Mouse (Mus musculus) liver, adult (tissue): ENCODE measurements around the gene Zfp3.

ENCODE experiments used
- GATA4 ChIP-seq: IDR thresholded peaks from 2 replicates; pipeline ENCODE4 v1.6.1; 2014; ENCODE audit warnings: mild to moderate bottlenecking, low read length; ENCODE audit not compliant: insufficient replicate concordance

Gene Zfp3

DNA sequence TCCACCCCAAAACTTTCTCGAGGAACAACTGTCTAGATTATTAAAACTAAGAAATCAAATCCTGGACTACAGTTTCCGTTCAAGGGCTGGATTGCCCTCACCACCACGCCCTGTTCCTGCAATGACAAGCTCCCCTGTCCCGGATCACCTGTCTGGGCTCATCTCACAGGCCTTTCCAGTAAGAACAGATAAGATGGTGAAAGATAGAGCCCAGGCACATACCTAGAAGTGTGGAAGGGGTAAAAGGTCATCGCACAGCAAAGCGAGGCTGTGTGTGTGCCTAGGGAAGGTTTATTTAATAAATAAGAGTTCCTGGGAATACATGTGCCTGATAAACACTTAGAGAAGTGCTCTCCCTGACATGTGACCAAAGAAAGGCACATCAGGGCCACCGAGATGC, 18.4 kb upstream of the Zfp3 start:
- TF ChIP-seq GATA4: no peak

DNA sequence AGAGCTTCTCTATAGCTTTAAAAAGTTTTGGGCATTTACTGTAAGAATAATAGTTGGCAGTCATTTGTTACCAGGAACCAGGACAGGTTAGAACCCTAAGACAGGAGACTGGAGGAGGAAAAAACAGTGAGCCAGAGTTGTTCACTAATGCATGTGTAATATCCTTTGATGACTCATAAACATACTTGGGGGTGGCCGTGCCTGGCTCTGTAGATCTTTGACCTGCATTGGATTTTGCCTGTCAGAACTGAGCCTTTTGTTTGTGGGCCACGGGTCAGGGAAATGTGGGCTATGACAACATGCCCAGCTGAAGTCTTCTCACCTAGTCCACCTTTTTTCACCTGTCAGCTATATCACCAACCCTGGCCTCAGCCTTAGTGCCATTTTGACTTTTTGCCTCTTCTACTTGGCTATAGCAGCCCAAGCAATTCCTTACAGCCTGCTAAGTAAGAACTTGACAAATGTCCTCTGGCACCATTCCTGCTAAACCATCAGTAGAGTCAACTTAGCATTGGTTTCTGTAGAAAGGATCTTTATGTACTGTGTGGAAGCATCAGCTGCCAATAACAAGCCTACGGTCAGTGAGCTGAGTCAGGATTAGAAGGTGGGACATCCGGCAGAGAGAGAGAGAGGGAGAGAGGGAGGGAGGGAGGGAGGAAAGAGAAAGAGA, 16.0 kb upstream of the Zfp3 start:
- TF ChIP-seq GATA4: no peak

DNA sequence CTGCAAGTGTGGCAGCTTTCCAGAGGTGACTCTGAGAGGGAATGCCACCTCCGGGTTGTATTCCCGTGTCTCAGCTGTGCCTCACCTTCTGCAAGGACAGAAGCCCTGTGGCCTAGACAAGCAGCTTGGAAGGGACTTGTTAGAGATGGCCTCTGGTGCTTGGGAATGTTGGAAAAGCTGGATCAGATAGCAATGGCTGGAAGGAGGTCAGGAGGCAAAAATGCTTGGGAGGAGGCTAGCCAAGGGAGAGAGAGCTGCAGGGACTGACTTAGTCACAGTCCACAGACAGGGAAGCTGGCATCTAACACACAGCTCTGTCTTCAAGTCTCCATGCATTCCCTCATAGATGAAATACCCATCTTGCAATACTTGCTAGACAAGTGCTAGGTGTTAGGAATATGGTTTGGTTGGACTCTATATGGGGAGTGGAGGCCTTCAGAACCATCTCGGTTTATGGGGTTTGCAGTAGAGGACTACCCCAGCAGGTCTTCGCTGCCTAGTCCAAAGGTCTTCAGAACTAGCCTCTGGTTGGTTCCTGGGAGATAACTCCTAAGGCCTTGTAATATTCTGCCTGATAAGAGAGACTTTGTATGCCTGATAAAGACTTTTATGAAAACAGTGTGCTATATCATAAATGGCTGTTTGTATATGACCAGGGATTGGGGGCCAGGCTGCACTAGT, 11.5 kb upstream of the Zfp3 start:
- no peak for TF ChIP-seq GATA4

DNA sequence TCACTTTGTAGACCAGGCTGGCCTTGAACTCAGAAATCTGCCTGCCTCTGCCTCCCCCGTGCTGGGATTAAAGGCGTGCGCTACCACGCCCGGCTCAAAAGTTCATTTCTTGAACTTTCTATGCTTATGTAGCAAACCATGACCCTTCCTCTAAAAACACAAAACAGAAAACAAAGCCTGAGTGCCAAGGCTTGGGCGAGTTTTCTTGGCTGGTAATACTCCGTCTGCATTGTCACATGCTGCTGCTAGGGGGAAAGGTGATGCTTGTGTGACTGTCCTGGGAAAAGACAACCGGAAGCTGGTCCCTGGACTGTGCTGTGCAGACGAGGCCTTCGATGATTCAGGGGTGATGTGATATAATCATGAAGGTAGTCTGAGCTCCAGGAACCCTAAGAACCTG, 10.9 kb upstream of the Zfp3 start:
- no peak for TF ChIP-seq GATA4

DNA sequence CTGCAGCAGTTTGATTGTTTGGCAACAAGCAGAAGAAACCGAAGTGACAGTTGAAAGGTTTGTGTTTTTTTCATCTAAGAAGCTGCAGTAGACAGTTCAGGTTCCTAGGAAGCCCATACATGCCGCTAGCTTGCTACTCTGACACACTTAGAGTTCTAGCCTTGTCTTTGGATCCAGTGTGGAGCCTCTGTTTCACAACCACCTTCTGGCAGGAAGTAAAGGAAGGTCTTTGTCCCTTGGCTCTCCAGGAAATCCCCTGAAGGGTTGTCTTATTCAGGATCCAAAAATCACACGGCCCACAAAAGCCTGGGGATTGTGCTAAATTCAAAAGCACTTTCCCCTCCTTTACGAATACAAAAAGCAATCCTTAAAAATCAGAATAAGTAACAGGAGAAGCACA, 9.5 kb upstream of the Zfp3 start:
- no peak for TF ChIP-seq GATA4

DNA sequence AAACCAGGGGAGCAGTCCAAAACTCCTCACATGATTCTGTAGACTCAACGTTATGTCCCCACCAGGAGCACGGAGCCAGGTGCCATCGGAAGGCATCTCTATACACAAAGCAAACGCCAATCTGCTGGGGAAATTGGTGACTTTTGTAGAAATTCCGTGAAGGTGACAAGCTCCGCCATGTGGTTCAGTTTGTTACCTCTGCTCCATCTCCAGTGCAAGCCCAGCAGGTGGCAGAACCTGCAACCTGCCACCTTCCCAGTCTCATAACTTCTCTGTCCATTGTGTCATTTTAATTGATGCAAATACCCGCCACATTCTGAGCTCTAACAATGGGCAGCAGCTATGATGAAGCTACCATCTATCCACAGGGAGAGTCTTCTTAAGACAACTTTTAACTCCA, 9.1 kb upstream of the Zfp3 start:
- no peak for TF ChIP-seq GATA4

DNA sequence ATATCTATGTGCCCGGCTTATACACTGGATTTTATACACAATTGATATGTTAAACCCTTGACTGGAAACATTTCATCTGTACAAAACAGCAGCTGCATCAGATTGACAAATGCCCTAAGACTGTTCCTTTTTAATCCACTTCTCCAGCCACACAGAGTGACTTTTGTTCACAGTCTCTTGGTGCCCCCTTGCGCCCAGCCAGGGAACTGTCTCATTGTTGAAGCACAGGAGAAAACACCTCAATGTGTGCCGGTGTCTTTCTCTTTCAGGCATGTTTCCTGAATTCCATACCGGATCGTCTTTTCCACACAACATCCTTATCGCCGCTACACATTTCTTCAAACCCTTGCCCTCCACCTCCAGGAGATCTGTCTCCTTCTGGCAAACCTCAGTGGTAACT, 8.4 kb upstream of the Zfp3 start:
- no peak for TF ChIP-seq GATA4

DNA sequence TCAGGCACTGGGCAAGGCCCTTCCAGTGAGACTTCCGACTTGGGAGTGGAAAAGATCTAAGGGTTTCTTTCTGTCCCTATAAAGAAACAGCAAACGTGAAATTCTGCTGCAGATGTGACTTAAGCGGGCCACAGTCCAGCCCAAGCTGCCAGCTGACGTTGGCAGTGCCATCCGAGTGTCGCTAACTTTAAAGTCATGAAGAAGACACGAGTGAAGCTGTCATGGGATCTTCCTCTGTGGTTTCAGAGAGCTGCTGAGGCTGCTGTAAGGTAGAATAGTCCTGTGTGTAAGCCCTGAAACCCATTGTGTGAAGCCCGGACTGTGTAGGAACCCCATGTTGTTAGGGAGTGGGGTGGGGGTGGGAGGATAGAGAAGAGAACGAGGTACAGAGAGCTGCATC, 1.4 kb upstream of the Zfp3 start:
- TF ChIP-seq GATA4: no peak

DNA sequence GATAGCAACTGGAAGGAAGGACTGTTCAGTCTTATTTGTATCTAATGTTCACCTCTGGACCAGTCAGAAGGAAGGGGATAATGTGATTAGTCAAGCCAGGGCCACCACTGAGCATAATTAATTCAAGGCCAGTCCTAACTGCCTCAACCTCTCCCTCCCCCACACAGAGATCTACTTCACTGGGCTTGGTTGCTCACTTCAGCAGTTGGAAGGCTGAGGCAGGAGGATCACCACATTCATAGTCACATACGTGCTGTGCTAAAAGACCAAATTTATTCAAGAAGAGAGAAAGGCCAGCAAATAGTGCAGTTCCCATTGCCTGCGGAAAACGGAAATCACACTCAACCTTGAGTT, 450 bp upstream of the Zfp3 start:
- no peak for TF ChIP-seq GATA4

DNA sequence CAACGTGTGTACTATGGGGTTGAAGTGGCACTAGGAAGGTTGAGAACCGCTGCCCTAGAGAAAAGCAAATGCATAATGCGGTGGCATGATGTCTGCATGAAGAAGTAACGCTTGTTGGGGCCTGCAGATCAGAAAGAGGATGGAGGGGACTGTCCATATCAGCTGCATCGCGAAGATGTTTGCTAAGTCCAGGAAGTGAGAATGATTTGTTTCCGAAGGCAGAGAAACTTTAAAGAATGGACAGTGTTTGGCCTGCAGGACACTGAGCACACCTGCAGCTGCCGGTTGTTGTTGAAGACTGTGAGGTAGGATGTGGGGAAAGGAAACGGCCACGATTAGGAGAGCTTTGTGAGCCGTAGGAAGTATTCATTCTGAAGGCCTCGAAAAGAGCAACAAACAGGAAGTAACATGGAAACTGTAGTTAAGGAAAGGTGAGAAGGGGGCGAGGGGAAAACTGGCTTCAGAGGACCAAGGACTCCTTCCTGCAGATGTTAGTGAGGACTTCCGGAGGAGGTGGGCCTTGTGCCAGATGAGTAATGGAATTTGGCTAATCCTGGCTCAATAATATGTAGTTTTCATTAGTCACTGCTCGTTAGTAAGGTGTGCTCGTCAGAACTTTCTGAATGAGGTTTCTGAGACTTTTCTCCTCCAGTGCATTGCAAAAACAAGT, 1.9 kb downstream of the Zfp3 start:
- TF ChIP-seq GATA4: no peak

DNA sequence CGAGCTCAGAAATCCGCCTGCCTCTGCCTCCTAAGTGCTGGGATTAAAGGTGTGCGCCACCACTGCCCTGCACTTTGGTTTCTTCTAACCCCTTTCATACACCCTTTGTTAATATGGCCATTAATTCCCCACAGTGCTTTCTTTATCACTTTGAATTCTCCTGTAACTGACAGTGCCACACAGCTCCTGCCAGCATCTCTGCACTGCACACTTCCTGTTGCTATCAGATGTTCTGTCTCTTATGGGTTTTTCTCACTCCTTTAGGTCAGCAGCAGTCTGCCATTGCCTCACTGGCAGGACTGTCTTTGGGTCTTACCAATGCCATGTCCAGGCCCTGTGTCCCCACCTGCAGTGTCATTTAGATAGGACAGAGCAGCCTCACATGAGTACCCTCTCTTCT, 6.8 kb downstream of the Zfp3 start:
- TF ChIP-seq GATA4: no peak

DNA sequence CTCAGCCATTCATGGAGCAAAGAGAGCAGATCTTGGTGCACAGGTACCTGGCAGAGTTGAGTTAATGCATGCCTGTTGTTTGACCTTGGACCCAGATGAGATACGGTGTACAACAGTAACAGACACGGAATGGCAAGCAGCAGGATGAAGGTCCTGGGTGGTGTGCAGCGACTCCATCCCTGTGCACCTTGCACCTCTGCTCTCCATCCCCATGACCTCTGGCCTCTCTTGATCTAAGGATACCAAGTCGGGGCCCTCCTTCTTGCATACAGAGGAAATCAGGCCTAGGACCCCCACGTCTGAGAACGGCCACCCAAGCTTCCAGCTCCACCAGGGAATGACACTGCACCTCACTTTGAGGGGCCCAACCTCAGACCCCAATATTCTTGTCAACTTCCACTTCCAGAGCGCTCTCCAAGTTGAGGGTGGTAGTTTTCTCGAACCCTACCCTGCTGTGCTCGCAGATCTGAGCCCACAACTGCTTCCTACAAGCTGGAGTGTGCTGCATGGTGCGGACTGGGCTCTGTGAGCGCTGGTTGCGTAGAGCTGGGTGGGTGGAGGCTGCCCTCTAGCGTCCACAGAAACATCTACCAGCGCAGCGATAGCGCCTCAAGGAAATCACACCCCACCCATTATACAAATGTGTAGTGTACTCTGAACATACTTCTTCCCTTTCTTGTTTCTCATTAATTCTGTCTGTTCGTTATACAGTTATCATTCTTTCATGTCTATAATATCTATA, 13.0 kb downstream of the Zfp3 start:
- no peak; the same call in 1 of the 2 replicates for TF ChIP-seq GATA4

DNA sequence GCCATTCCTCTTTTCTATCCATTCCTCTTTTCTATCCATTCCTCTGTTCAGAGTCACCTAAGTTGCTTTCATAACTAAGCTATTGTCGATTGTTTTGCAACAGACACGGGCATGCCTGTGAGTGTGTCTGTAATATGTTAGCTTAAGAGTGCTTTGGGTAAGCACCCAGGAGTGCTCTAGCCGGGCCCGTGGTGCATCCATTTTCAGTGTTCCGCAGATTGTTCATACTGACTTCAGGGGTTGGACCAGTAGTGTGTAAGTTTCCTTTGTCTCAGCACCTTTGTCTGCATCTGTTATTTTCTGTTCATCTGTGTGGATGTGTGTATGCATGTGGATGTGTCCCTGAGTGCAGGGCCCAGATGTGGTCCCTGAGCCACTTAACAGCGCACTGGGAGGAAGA, 13.6 kb downstream of the Zfp3 start:
- no peak for TF ChIP-seq GATA4

DNA sequence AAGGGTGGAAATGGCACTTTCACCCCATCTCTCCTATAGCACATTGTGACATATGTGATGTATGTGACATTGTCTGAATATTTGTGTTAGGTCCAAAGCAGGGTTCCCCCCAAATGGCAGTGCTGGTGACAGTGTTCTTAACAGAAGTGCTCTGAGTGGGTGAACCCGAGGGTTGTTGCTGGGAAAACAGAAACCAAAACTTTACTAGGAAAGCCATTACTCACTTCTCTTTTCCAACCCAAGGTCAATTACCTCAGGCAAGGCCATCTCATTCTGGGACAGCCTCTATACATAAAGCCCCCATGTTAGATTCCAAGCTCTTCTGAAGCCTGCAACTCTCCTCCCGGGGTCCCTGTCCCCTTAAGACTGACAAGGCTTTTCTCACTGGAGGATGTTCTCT, 21.9 kb downstream of the Zfp3 start:
- TF ChIP-seq GATA4: no peak

DNA sequence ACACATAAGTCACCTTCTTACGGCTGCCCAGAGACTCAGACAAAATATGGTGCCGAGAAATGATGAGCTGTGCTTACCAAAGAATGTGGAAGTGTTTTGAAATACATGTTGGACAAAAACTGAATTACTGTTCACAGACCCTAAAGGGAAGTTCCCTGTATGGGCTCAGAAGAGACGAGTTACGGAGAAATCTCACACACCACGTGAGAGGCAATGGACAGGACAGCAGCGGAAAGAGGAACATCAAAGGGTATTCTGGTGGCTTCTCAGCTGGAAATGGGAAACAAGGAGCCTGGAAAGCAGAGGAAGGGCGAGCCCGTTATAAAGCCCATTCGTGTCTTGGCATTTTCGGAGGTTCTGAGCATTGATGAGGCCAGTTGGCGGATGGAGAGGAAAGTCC, 23.0 kb downstream of the Zfp3 start:
- TF ChIP-seq GATA4: no peak
